ENCODE assay signal across 8 mouse cellular contexts in genomic region chr11:115535401-115536037, GRCm38 (mm10). TPM values are rescaled to one million over a fixed set of nuclear protein-coding genes. Genes with fewer than 3 reads are reported as not detected.
DNase-seq lines count a peak whose midpoint lies in the region; ATAC-seq lines count a peak whose summit lies in the region.

No protein-coding gene starts in this region.

- peak; percentile 81 for ATAC-seq in intestine, embryonic 15.5 days
- peak; percentile 39 for ATAC-seq in limb, embryonic 12.5 days (ENCODE audit: insufficient number of reproducible peaks, insufficient read depth, low FRiP score, low TSS enrichment, low read depth)
- ATAC-seq in midbrain, embryonic 12.5 days (ENCODE audit: low FRiP score, low read depth) = peak; percentile 71

- peak; percentile 49 for DNase-seq in layer of hippocampus, adult 11-12 months (ENCODE audit: low spot score)
- no peak for DNase-seq in layer of hippocampus, adult 9-10 months (ENCODE audit: low spot score)
- DNase-seq in embryo, embryonic 10.5 days (ENCODE audit: low spot score) = peak; percentile 75
- peak; percentile 67 for DNase-seq in gastrocnemius, postnatal 25 days
- peak; percentile 61 for DNase-seq in spleen, adult 12 weeks (ENCODE audit: low spot score)

- no peaks in the 10 kb centered on the region for H3K27me3 ChIP-seq in intestine, embryonic 15.5 days (replicated peaks)
- no peaks in the 10 kb centered on the region for H3K27me3 ChIP-seq in limb, embryonic 12.5 days
- no peaks in the 10 kb centered on the region for H3K27me3 ChIP-seq in midbrain, embryonic 12.5 days

- H3K4me1 ChIP-seq in intestine, embryonic 15.5 days (replicated peaks) = 0 out of 2 replicates have a peak, but pooled peaks cover 6% of the 10 kb centered on the region
- H3K4me1 ChIP-seq in limb, embryonic 12.5 days (replicated peaks) = peaks cover 16% of the 10 kb centered on the region
- H3K4me1 ChIP-seq in midbrain, embryonic 12.5 days = peaks cover 17% of the 10 kb centered on the region

- peak overlapping the region; percentile 68 for H3K4me2 ChIP-seq in intestine, embryonic 15.5 days (replicated peaks)
- peak overlapping the region; percentile 76 for H3K4me2 ChIP-seq in limb, embryonic 12.5 days
- H3K4me2 ChIP-seq in midbrain, embryonic 12.5 days (replicated peaks) = peak overlapping the region; percentile 69

- no peaks in the 10 kb centered on the region for H3K9me3 ChIP-seq in intestine, embryonic 15.5 days
- H3K9me3 ChIP-seq in limb, embryonic 12.5 days = no peaks in the 10 kb centered on the region
- no peaks in the 10 kb centered on the region for H3K9me3 ChIP-seq in midbrain, embryonic 12.5 days

- peaks cover 17% of the 10 kb centered on the region for H3K36me3 ChIP-seq in intestine, embryonic 15.5 days
- peaks cover 33% of the 10 kb centered on the region for H3K36me3 ChIP-seq in limb, embryonic 12.5 days
- H3K36me3 ChIP-seq in midbrain, embryonic 12.5 days = peaks cover 28% of the 10 kb centered on the region

- WGBS in intestine, embryonic 15.5 days = under 1% methylated on average over 49 of the region's 84 CpGs
- WGBS in limb, embryonic 12.5 days = under 1% methylated on average over 83 of the region's 84 CpGs
- under 1% methylated on average over 53 of the region's 84 CpGs for WGBS in midbrain, embryonic 12.5 days

- peak overlapping the region; percentile 98 for H3K9ac ChIP-seq in intestine, embryonic 15.5 days
- peak overlapping the region; percentile 97 for H3K9ac ChIP-seq in limb, embryonic 12.5 days (replicated peaks)
- H3K9ac ChIP-seq in midbrain, embryonic 12.5 days (replicated peaks) = peak overlapping the region; percentile 90

- peak overlapping the region; percentile 100 for H3K27ac ChIP-seq in intestine, embryonic 15.5 days
- peak overlapping the region; percentile 100 for H3K27ac ChIP-seq in limb, embryonic 12.5 days
- H3K27ac ChIP-seq in midbrain, embryonic 12.5 days (replicated peaks) = peak overlapping the region; percentile 100

- H3K4me3 ChIP-seq in intestine, embryonic 15.5 days (replicated peaks) = peak overlapping the region; percentile 94
- H3K4me3 ChIP-seq in limb, embryonic 12.5 days (replicated peaks) = peak overlapping the region; percentile 93
- H3K4me3 ChIP-seq in midbrain, embryonic 12.5 days = peak overlapping the region; percentile 77

RNA-seq across cellular contexts. Expression of gene Sumo2, which starts 0.6 kb away (rescaled TPM):
- total RNA-seq in gastrocnemius, postnatal 25 days (2021) = 100 to 1,000 TPM; 119 to 122 TPM
- 766 and 860 TPM in 2 replicates for polyA plus RNA-seq in intestine, embryonic 15.5 days (2015; fragmentation: Nextera tagmentation; extraction: Ambion mirVana)
- 1,335 and 1,406 TPM in 2 replicates for polyA plus RNA-seq in limb, embryonic 12.5 days (2016; fragmentation: Nextera tagmentation; extraction: Ambion mirVana)
- polyA plus RNA-seq in midbrain, embryonic 12.5 days (2016; fragmentation: Nextera tagmentation; extraction: Ambion mirVana) = 1,412 and 1,429 TPM in 2 replicates

RNA-seq across cellular contexts. Expression of gene Jpt1, which starts 21.3 kb away (rescaled TPM):
- 10 to 100 TPM; 36.9 to 41.2 TPM for total RNA-seq in gastrocnemius, postnatal 25 days (2021)
- polyA plus RNA-seq in intestine, embryonic 15.5 days (2015; fragmentation: Nextera tagmentation; extraction: Ambion mirVana) = 493 and 505 TPM in 2 replicates
- polyA plus RNA-seq in limb, embryonic 12.5 days (2016; fragmentation: Nextera tagmentation; extraction: Ambion mirVana) = 512 and 557 TPM in 2 replicates
- polyA plus RNA-seq in midbrain, embryonic 12.5 days (2016; fragmentation: Nextera tagmentation; extraction: Ambion mirVana) = 1,008 and 1,026 TPM in 2 replicates

RNA-seq across cellular contexts. Expression of gene Nup85, which starts 28.7 kb away (rescaled TPM):
- total RNA-seq in gastrocnemius, postnatal 25 days (2021) = 10 to 100 TPM; 21.4 to 23.8 TPM
- polyA plus RNA-seq in intestine, embryonic 15.5 days (2015; fragmentation: Nextera tagmentation; extraction: Ambion mirVana) = 150 and 155 TPM in 2 replicates
- polyA plus RNA-seq in limb, embryonic 12.5 days (2016; fragmentation: Nextera tagmentation; extraction: Ambion mirVana) = 211 and 212 TPM in 2 replicates
- 168 and 172 TPM in 2 replicates for polyA plus RNA-seq in midbrain, embryonic 12.5 days (2016; fragmentation: Nextera tagmentation; extraction: Ambion mirVana)

RNA-seq across cellular contexts. Expression of gene Nt5c, which starts 43.9 kb away (rescaled TPM):
- 10 to 100 TPM in 1 of 2 experiments, 1 to 10 TPM in 1; 8.7 to 11.2 TPM for total RNA-seq in gastrocnemius, postnatal 25 days (2021)
- polyA plus RNA-seq in intestine, embryonic 15.5 days (2015; fragmentation: Nextera tagmentation; extraction: Ambion mirVana) = 143 and 148 TPM in 2 replicates
- polyA plus RNA-seq in limb, embryonic 12.5 days (2016; fragmentation: Nextera tagmentation; extraction: Ambion mirVana) = 66.2 and 78.2 TPM in 2 replicates
- 81.6 and 83.8 TPM in 2 replicates for polyA plus RNA-seq in midbrain, embryonic 12.5 days (2016; fragmentation: Nextera tagmentation; extraction: Ambion mirVana)
